Mouse (Mus musculus) limb, embryonic 15.5 days (tissue): ENCODE results near the gene Rab11fip2. TPM values are rescaled to one million over a fixed set of nuclear protein-coding genes. Genes with fewer than 3 reads are reported as not detected.
A peak's percentile ranks its signal among the peaks of the same experiment; 100 is the strongest.

Source experiments
- ATAC-seq: fragments of 200-750 bp; cut with Nextera tagmentation; 2 replicates; pipeline ENCODE4 v1.8.0; 2017; ENCODE audit warnings: low read depth, moderate TSS enrichment; ENCODE audit not compliant: insufficient number of reproducible peaks, low FRiP score, low TSS enrichment
- H3K27ac ChIP-seq: fragments of 300-500 bp; sonication (generic); 2 replicates; pipeline ENCODE4 v1.5.1; 2015; ENCODE audit warnings: moderate library complexity, mild to moderate bottlenecking, inconsistent platforms
- H3K27me3 ChIP-seq: fragments of 300-500 bp; sonication (generic); 2 replicates; pipeline ENCODE4 v1.6.1; 2015; ENCODE audit warnings: inconsistent platforms
- H3K36me3 ChIP-seq: fragments of 300-500 bp; sonication (generic); 2 replicates; pipeline ENCODE4 v1.6.1; 2015; ENCODE audit warnings: inconsistent platforms
- H3K4me1 ChIP-seq: fragments of 300-500 bp; sonication (generic); 2 replicates; pipeline ENCODE4 v1.6.1; 2015; ENCODE audit warnings: inconsistent platforms
- H3K4me2 ChIP-seq: fragments of 300-500 bp; sonication (generic); 2 replicates; pipeline ENCODE4 v1.6.1; 2015; ENCODE audit warnings: mild to moderate bottlenecking, inconsistent platforms
- H3K4me3 ChIP-seq: fragments of 300-500 bp; sonication (generic); 2 replicates; pipeline ENCODE4 v1.5.1; 2015; ENCODE audit warnings: mild to moderate bottlenecking, inconsistent platforms
- H3K9ac ChIP-seq: fragments of 300-500 bp; sonication (generic); 2 replicates; pipeline ENCODE4 v1.6.1; 2015; ENCODE audit warnings: inconsistent platforms
- H3K9me3 ChIP-seq: fragments of 300-500 bp; sonication (generic); 2 replicates; pipeline ENCODE4 v1.6.1; 2016; ENCODE audit warnings: inconsistent platforms
- WGBS: fragments of 180-500 bp; shearing (Covaris S2); methylation state at CpG from one replicate; pipeline ENCODE4 v1.1.7; 2015; 5-methylcytosine and 5-hydroxymethylcytosine counted together
- polyA plus RNA-seq: library from polyadenylated mRNA; unstranded; fragments of >200 nt; fragmentation: Nextera tagmentation; extraction: Ambion mirVana; gene quantifications from 2 replicates; pipeline ENCODE4 v1.2.1, GENCODE M21; 2015

Rab11fip2 gene
- polyA plus RNA-seq, result 4.9 and 6.2 TPM in 2 replicates

DNA sequence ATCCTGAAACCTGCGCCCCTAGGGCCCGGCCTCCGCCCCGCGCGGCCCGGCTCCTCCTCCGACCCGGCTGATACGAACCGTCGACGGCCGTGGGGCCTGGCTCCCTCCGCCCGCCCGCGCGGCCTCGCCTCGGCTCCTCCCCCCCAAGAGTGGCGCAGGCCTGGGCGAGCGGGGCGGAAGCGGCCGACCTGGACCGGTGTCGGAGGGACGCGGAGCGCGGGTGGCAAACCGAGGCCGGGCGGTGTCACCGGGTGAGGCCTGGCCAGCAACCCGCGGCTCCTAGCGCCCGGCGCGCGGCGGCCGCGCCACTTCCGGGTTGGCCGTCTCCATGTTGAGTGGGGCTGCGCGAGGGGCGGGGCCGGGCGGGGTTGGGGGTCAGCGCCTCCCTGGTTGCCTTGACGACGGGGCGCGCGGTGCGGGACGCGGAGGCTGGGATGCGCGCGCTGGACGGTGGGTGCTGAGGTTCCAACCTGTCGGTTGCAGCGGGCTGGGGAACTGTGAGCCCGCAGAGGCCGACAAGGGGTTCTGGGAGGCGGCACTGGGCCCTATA, at the start of gene Rab11fip2:
Gene Rab11fip2, minus strand, starts transcription at position 333 of the 550 bp plus-strand sequence.
- Histone ChIP-seq H3K4me1 (peaks cover 21% of the 10 kb centered on the region), H3K9ac (peak within 1 kb of the TSS; percentile 80), H3K4me3 (peak within 1 kb of the TSS; percentile 80), H3K27me3 (no peaks in the 10 kb centered on the region), H3K36me3 (no peaks in the 10 kb centered on the region), H3K4me2 (peak within 1 kb of the TSS; percentile 54), H3K27ac (peak within 1 kb of the TSS; percentile 91), H3K9me3 (no peaks in the 10 kb centered on the region)
- ATAC-seq, result peak; percentile 91
- WGBS, result under 1% methylated on average over 70 of the region's 72 CpGs

DNA sequence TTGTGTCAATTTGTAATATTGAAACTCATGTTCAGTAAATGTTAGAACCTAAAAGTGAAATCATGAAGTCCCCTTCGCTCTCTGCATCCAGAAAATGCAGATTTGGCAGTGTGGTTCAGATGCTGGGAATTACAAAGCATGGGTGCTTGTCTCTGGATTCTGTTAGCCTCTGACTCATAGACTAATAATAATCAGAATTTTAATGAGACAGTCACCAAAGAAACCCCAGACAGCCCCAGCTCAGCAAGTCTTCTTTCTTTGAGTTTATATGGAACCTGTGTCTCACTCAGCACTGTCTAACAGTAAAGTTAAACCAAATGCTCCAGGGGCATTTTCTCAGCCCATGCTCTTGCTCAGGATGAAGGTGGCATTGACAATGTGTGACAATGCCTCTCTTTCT, 38.1 kb upstream of the Rab11fip2 start:
- no peak for ATAC-seq
- Histone ChIP-seq H3K36me3 (no peaks in the 10 kb centered on the region), H3K4me3 (no peak overlapping the region)

DNA sequence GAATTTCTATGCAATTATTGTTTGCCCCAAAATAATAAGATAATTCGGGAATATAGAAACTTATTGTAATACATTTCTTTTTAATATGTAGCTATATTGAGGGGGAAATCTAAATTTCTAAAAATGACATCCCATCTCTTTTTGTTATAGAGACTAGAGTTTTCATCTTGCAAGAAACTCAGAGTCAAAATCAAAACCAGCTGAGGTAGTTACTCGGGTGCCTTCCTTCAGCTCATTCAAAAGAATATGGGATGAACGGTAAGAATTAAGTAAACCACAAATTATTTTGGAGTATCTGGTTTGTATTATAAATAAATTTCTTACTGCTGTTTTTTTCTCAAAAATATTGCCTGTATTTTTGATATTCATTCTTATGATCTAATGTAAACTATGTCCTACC, 11.5 kb upstream of the Rab11fip2 start:
- Histone ChIP-seq H3K27me3 (no peaks in the 10 kb centered on the region), H3K4me2 (no peak overlapping the region), H3K9ac (no peak overlapping the region), H3K9me3 (no peaks in the 10 kb centered on the region), H3K4me1 (no peaks in the 10 kb centered on the region), H3K36me3 (no peaks in the 10 kb centered on the region), H3K27ac (no peak overlapping the region), H3K4me3 (no peak overlapping the region)
- ATAC-seq, result no peak
- 41% methylated on average over 3 of the region's 3 CpGs for WGBS

More for the DNA sequence above, 38.1 kb upstream of the Rab11fip2 start:
- no peak overlapping the region for H3K27ac ChIP-seq
- no peaks in the 10 kb centered on the region for H3K4me1 ChIP-seq
- no peaks in the 10 kb centered on the region for H3K9me3 ChIP-seq
- H3K27me3 ChIP-seq, result no peaks in the 10 kb centered on the region
- no peak overlapping the region for H3K4me2 ChIP-seq
- WGBS, result 98% methylated on average over 1 of the region's 1 CpGs
- H3K9ac ChIP-seq, result no peak overlapping the region

DNA sequence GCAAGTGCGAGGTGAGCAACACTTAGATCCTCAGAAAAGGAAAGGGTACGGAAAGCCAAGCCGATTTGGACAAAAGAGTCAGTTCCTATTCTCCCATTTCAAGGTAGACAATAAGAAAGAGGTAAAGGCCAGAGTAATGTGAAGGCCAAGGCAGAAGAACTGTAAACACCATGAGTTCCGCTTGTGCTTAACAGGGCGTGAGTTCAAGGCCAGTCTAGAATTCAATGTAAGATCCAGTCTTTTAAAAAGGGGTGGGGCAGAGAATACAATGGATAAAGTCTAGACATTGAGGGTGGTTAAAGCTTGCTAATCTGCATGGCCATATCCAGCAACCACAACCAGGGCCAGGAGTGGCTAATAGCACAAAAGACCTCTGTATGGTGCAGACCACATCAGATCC, 6.3 kb upstream of the Rab11fip2 start:
- no peak overlapping the region for H3K9ac ChIP-seq
- no peak overlapping the region for H3K4me3 ChIP-seq
- no peak for ATAC-seq
- no peaks in the 10 kb centered on the region for H3K4me1 ChIP-seq
- H3K4me2 ChIP-seq, result no peak overlapping the region
- H3K27me3 ChIP-seq, result no peaks in the 10 kb centered on the region
- no peaks in the 10 kb centered on the region for H3K9me3 ChIP-seq
- H3K27ac ChIP-seq, result no peak overlapping the region
- H3K36me3 ChIP-seq, result no peaks in the 10 kb centered on the region
- 85% methylated on average over 5 of the region's 5 CpGs for WGBS

DNA sequence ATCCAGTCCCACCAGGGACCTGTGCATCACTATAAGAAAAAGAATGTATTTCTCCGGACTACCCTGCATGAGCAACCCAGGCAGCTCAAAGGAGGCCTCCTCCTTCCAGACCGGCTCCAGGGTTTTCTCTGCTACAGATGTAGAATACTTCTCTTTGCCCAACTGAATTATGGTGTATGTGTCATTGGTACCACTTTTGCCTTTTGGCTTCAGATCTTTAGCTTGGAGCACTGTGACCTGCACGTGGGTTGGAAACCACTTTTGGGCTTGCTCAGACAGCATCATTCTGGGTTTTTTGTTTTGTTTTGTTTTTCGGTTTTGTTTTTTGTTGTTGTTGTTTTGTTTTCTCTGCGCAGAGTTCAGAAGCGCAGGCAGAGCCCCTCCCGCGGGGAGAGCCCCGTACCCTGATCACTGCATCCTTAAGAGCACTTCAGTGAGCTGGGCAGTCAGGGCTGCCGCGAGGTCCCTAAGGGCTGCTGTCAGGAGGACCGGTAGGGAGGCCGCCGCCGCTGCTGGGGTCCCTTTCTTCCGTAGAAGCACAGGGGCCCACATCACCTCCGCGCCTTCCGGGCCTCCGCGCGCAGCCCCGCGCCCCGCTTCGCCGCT, 635 bp downstream of the Rab11fip2 start:
- H3K4me1 ChIP-seq, result peaks cover 21% of the 10 kb centered on the region
- H3K36me3 ChIP-seq, result no peaks in the 10 kb centered on the region
- 2% methylated on average over 27 of the region's 27 CpGs for WGBS
- H3K9ac ChIP-seq, result peak overlapping the region; percentile 80
- H3K27ac ChIP-seq, result peak overlapping the region; percentile 91
- H3K4me3 ChIP-seq, result peak overlapping the region; percentile 80
- peak overlapping the region; percentile 54 for H3K4me2 ChIP-seq
- H3K27me3 ChIP-seq, result no peaks in the 10 kb centered on the region
- no peaks in the 10 kb centered on the region for H3K9me3 ChIP-seq
- ATAC-seq, result peak; percentile 61

DNA sequence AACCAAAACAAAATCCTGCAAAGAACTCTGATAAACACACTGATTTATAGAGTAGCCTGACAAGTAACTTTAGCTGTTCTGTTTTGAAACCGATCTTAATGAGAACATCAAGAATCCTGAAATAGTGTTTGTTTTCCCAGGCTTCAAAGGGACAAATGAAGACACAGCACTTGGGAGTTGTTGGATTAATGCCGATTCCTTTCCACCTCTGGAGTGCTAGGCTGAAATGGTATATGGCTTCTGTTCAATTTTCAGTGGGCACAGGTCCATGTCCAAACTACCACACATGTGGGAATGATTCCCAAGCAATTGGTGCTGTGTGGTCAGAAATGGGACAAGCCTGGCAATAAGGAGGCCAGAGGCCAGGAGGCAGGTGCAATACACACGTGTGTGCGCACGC, 3.7 kb downstream of the Rab11fip2 start:
- no peaks in the 10 kb centered on the region for H3K9me3 ChIP-seq
- no peak for ATAC-seq
- 0 out of 2 replicates have a peak overlapping the region, but pooled peaks have one; percentile 6 for H3K4me2 ChIP-seq
- H3K36me3 ChIP-seq, result peaks cover 5% of the 10 kb centered on the region; the same call in 1 of the 2 replicates
- H3K4me1 ChIP-seq, result peaks cover 21% of the 10 kb centered on the region
- WGBS, result 41% methylated on average over 5 of the region's 5 CpGs
- H3K9ac ChIP-seq, result no peak overlapping the region
- H3K27me3 ChIP-seq, result no peaks in the 10 kb centered on the region
- H3K4me3 ChIP-seq, result no peak overlapping the region
- H3K27ac ChIP-seq, result no peak overlapping the region

DNA sequence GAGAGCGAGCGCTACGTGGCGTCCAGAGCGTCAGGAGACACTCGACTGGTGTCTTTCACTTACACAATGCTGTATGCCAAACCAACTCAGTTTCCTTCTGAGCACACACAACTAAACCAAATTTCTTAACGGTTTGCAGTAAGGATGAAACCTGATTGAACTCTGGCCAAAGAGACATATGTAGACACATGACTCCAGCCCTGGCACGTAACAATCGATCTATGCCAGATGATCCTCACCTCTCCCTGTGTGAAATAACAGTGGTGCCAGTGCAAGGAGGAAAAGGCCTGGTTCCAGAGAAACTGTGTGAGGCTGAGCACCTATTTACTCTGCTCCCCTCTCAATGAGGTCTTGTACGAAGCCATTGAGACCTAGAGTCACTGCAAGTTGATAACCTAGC, 11.4 kb downstream of the Rab11fip2 start:
- Histone ChIP-seq H3K4me3 (no peak overlapping the region), H3K27me3 (no peaks in the 10 kb centered on the region), H3K9me3 (no peaks in the 10 kb centered on the region), H3K9ac (no peak overlapping the region), H3K36me3 (peaks cover 8% of the 10 kb centered on the region; the same call in 1 of the 2 replicates), H3K4me2 (no peak overlapping the region), H3K4me1 (no peaks in the 10 kb centered on the region), H3K27ac (no peak overlapping the region)
- 75% methylated on average over 10 of the region's 10 CpGs for WGBS
- no peak for ATAC-seq

DNA sequence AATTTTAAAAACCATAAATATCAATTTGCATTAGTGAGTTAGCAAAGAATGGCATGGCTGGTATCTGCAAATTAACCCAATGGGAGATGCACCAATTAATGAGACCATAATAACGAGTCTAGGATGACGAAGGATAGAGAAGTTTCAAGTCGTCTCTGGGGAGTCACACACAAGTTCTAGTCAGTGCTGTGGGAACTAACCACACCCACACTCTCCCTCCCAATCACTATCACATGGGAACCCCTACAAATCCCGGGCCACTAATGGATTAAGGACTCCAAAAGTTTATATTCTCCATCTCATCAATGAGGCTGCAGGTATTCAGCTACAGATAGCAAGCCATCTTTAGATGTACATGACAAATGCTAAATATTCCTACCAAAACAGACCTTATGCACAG, 14.8 kb downstream of the Rab11fip2 start:
- WGBS, result 50% methylated on average over 4 of the region's 4 CpGs
- Histone ChIP-seq H3K4me3 (no peak overlapping the region), H3K9ac (no peak overlapping the region), H3K4me1 (no peaks in the 10 kb centered on the region), H3K9me3 (no peaks in the 10 kb centered on the region), H3K27me3 (no peaks in the 10 kb centered on the region), H3K36me3 (0 out of 2 replicates have a peak, but pooled peaks cover 3% of the 10 kb centered on the region), H3K4me2 (no peak overlapping the region), H3K27ac (no peak overlapping the region)
- ATAC-seq, result no peak

DNA sequence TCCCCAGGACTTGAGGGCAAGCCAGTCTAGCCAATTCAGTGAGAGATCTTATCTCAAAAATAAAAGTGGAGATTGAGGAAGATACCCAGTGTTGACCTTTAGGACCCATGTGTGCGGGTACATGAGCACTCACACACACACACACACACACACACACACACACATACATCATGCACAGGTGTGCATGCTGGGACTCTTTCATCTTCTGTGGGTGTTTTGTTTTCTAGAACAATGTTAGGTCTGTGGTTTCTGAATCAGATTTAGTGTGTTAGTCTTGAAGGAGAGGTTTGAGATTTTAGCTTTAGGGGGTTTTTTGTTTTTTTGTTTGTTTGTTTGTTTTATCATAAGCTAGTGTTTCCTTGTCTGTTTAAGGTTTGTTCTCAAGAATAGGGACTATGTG, 17.3 kb downstream of the Rab11fip2 start:
- no peak overlapping the region for H3K9ac ChIP-seq
- no peaks in the 10 kb centered on the region for H3K4me1 ChIP-seq
- no peaks in the 10 kb centered on the region for H3K9me3 ChIP-seq
- no peak overlapping the region for H3K4me3 ChIP-seq
- no peak overlapping the region for H3K4me2 ChIP-seq
- no peak for ATAC-seq
- H3K27ac ChIP-seq, result no peak overlapping the region
- H3K27me3 ChIP-seq, result no peaks in the 10 kb centered on the region
- no peaks in the 10 kb centered on the region for H3K36me3 ChIP-seq
- WGBS, result 91% methylated on average over 1 of the region's 1 CpGs

DNA sequence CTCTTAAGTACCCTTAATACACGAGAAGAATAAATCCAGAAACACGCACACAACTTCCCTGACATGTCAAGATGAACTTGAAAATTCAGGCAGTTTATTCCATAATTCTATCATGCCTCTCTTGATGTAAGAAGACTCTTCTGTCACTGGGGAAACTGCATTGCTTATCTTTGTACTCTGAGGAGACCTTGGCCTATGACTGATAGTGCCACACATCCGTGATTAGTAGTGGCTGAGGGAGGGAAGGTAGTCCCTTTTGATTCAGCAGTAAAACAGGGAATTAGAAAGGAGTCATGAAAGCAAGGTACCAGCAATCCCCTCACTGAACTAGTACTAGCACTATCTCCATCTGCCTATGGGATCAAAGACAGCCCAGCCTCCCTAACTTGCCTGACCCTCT, 22.6 kb downstream of the Rab11fip2 start:
- no peak overlapping the region for H3K9ac ChIP-seq
- no peaks in the 10 kb centered on the region for H3K36me3 ChIP-seq
- H3K4me2 ChIP-seq, result no peak overlapping the region
- 74% methylated on average over 3 of the region's 3 CpGs for WGBS
- H3K27ac ChIP-seq, result no peak overlapping the region
- ATAC-seq, result no peak
- H3K9me3 ChIP-seq, result no peaks in the 10 kb centered on the region
- no peaks in the 10 kb centered on the region for H3K27me3 ChIP-seq
- no peak overlapping the region for H3K4me3 ChIP-seq
- no peaks in the 10 kb centered on the region for H3K4me1 ChIP-seq

DNA sequence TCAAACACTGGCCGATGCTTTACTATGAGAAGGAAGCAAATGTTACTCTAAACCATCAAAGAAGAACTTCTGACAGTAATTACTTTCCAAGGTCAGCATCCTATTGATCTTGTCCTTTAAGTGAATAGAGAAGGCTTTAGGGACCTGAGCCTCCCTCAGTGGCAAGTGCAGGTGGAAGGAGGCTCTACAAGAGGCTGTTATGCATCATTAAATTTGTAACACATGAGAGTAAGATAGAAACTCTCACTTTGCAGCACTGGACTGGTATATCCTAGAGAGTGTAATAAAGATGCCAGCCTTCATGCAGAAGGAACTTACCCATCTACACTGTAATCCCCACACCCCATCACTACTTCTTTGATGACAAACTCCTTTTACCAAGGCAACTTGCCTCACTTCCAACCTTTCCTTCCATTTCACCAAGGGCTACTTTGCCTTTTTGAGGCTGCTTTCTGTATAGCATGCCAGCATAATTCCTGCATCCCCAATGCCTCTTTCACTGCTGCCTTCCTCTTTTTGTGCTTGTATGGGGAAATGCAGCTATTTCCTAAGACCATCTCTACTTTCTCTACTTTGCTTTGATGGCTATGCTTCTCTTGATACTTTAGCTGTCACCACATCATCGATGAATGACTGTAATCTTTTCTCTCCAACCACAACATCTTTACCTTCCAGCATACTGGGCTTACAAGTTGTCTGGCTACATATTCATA, 25.4 kb downstream of the Rab11fip2 start:
- H3K4me3 ChIP-seq, result no peak overlapping the region
- H3K36me3 ChIP-seq, result no peaks in the 10 kb centered on the region
- H3K27ac ChIP-seq, result no peak overlapping the region
- H3K9me3 ChIP-seq, result no peaks in the 10 kb centered on the region
- 82% methylated on average over 2 of the region's 2 CpGs for WGBS
- no peak overlapping the region for H3K4me2 ChIP-seq
- no peak overlapping the region for H3K9ac ChIP-seq
- ATAC-seq, result no peak
- H3K27me3 ChIP-seq, result no peaks in the 10 kb centered on the region
- H3K4me1 ChIP-seq, result no peaks in the 10 kb centered on the region

DNA sequence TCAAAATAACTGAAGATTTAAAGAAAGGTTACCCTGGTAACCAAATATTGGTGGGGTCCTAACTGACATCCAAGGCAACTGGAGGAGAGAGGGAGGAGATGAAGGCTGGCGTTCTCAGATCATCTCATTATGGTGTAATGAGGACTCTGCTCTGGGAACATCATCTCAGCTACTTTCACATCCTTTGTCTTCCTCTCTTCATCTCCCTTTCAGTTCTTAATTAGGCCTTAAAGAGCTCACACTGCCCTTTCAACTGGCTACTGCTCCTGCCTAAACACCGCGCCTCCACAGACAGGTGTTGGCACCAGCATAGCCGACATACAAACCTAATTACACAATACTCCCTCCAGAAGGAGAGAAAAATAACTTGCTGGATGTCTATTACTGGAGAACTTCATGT, 31.9 kb downstream of the Rab11fip2 start:
- no peak overlapping the region for H3K4me3 ChIP-seq
- no peak for ATAC-seq
- WGBS, result 57% methylated on average over 4 of the region's 4 CpGs

More for the DNA sequence above, 31.9 kb downstream of the Rab11fip2 start:
- Histone ChIP-seq H3K9me3 (no peaks in the 10 kb centered on the region), H3K9ac (no peak overlapping the region), H3K4me1 (no peaks in the 10 kb centered on the region), H3K27me3 (no peaks in the 10 kb centered on the region), H3K36me3 (peaks cover 3% of the 10 kb centered on the region), H3K4me2 (no peak overlapping the region), H3K27ac (no peak overlapping the region)
